Mouse (Mus musculus) MEL (cell line): Measurements from ENCODE around the gene Nap1l5. TPM values are rescaled to one million over a fixed set of nuclear protein-coding genes. Genes with fewer than 3 reads are reported as not detected.

Source experiments
- DNase-seq: peaks from one replicate; pipeline ENCODE4 v3.0.0; 2011; ENCODE audit warnings: low read depth, low spot score
- H3K27ac ChIP-seq: 2 replicates; pipeline ENCODE4 v1.5.1; 2012; ENCODE audit warnings: low read depth, mild to moderate bottlenecking, control low read depth, low read length, moderate library complexity; ENCODE audit not compliant: control insufficient read depth
- H3K27me3 ChIP-seq, 2 experiments: fragments of 150-350 bp in 1 of 2; sonication (generic) in 1 of 2; 2 replicates each; pipeline ENCODE4 v1.6.1; 2012; ENCODE audit warnings: low read length in 2 of 2, mild to moderate bottlenecking in 2 of 2, improper control_type of control experiment in 1 of 2, moderate library complexity in 1 of 2; ENCODE audit not compliant: insufficient read depth in 2 of 2, control insufficient read depth in 1 of 2
- H3K36me3 ChIP-seq, 2 experiments: 2 replicates each; pipeline ENCODE4 v1.6.1; 2012 to 2014; ENCODE audit warnings: low read length in 2 of 2, improper control_type of control experiment in 1 of 2, inconsistent platforms in 1 of 2, mild to moderate bottlenecking in 1 of 2; ENCODE audit not compliant: insufficient read depth in 2 of 2, control insufficient read depth in 1 of 2
- H3K4me1 ChIP-seq, 2 experiments: fragments of 150-350 bp in 1 of 2; sonication (generic) in 1 of 2; 2 replicates each; pipeline ENCODE4 v1.6.1; 2012; ENCODE audit warnings: low read length in 2 of 2, improper control_type of control experiment in 1 of 2, mild to moderate bottlenecking in 1 of 2; ENCODE audit not compliant: insufficient read depth in 2 of 2, control insufficient read depth in 1 of 2
- H3K4me3 ChIP-seq, 2 experiments: fragments of 150-350 bp in 1 of 2; sonication (generic) in 1 of 2; 2 replicates each; pipeline ENCODE4 v1.5.1; 2012; ENCODE audit warnings: low read depth in 2 of 2, low read length in 2 of 2, mild to moderate bottlenecking in 2 of 2, moderate library complexity in 2 of 2, control low read depth in 1 of 2, improper control_type of control experiment in 1 of 2; ENCODE audit not compliant: control insufficient read depth in 1 of 2, insufficient read depth in 1 of 2
- H3K79me2 ChIP-seq: 2 replicates; pipeline ENCODE4 v1.6.1; 2012; ENCODE audit warnings: mild to moderate bottlenecking, low read length, moderate library complexity; ENCODE audit not compliant: control insufficient read depth, poor library complexity, insufficient read depth
- H3K9ac ChIP-seq: 2 replicates; pipeline ENCODE4 v1.6.1; 2012; ENCODE audit warnings: low read depth, mild to moderate bottlenecking, control low read depth, low read length, moderate library complexity; ENCODE audit not compliant: control insufficient read depth, poor library complexity, severe bottlenecking
- H3K9me3 ChIP-seq: fragments of 150-350 bp; sonication (generic); replicated peaks from 2 replicates; pipeline ENCODE4 v1.6.1; 2012; ENCODE audit warnings: mild to moderate bottlenecking, low read length, improper control_type of control experiment, moderate library complexity; ENCODE audit not compliant: insufficient read depth
- CHD1 ChIP-seq: IDR thresholded peaks from 2 replicates; pipeline ENCODE4 v1.6.1; 2012; ENCODE audit warnings: low read depth, mild to moderate bottlenecking, inconsistent platforms, low read length, improper control_type of control experiment
- CHD2 ChIP-seq: IDR thresholded peaks from 2 replicates; pipeline ENCODE4 v1.6.1; 2011; ENCODE audit warnings: low read length, improper control_type of control experiment
- CTCF ChIP-seq, 3 experiments: IDR thresholded peaks in 2 of 3; conservative IDR thresholded peaks in 1 of 3; 2 replicates each; pipeline ENCODE4 v1.5.1; 2011 to 2012; ENCODE audit warnings: low read length in 3 of 3, low read depth in 2 of 3, mild to moderate bottlenecking in 2 of 3, improper control_type of control experiment in 1 of 3, inconsistent platforms in 1 of 3, mixed read lengths in 1 of 3, moderate library complexity in 1 of 3; ENCODE audit not compliant: control insufficient read depth in 1 of 3, insufficient read depth in 1 of 3, poor library complexity in 1 of 3, severe bottlenecking in 1 of 3
- E2F4 ChIP-seq: IDR thresholded peaks from 2 replicates; pipeline ENCODE4 v1.6.1; 2011; ENCODE audit warnings: low read depth, low read length, improper control_type of control experiment, borderline replicate concordance
- ELF1 ChIP-seq: IDR thresholded peaks from 2 replicates; pipeline ENCODE4 v1.6.1; 2014; ENCODE audit warnings: low read depth, mild to moderate bottlenecking, inconsistent platforms, low read length, improper control_type of control experiment, moderate library complexity
- ETS1 ChIP-seq: IDR thresholded peaks from 2 replicates; pipeline ENCODE4 v1.6.1; 2012; ENCODE audit warnings: low read depth, mild to moderate bottlenecking, inconsistent platforms, low read length, improper control_type of control experiment, moderate library complexity
- HCFC1 ChIP-seq: IDR thresholded peaks from 2 replicates; pipeline ENCODE4 v1.6.1; 2012; ENCODE audit warnings: low read depth, mild to moderate bottlenecking, inconsistent platforms, low read length, improper control_type of control experiment, moderate library complexity
- KAT2A ChIP-seq: conservative IDR thresholded peaks from 2 replicates; pipeline ENCODE4 v1.6.1; 2012; ENCODE audit warnings: low read depth, low read length, improper control_type of control experiment, inconsistent platforms
- MXI1 ChIP-seq: IDR thresholded peaks from 2 replicates; pipeline ENCODE4 v1.6.1; 2011; ENCODE audit warnings: mild to moderate bottlenecking, low read depth, low read length, improper control_type of control experiment
- MYB ChIP-seq: IDR thresholded peaks from 2 replicates; pipeline ENCODE4 v1.6.1; 2011; ENCODE audit warnings: mild to moderate bottlenecking, low read depth, low read length, improper control_type of control experiment
- MYC ChIP-seq: IDR thresholded peaks from 2 replicates; pipeline ENCODE4 v1.6.1; 2011; ENCODE audit warnings: low read depth, mild to moderate bottlenecking, low read length, improper control_type of control experiment, moderate library complexity
- NELFE ChIP-seq: IDR thresholded peaks from 2 replicates; pipeline ENCODE4 v1.6.1; 2011; ENCODE audit warnings: low read depth, low read length, improper control_type of control experiment
- NRF1 ChIP-seq: IDR thresholded peaks from 2 replicates; pipeline ENCODE4 v1.6.1; 2014; ENCODE audit warnings: low read depth, mild to moderate bottlenecking, inconsistent platforms, low read length, improper control_type of control experiment, moderate library complexity; ENCODE audit not compliant: poor library complexity, insufficient read depth, severe bottlenecking
- POLR2AphosphoS5 ChIP-seq: IDR thresholded peaks from 2 replicates; pipeline ENCODE4 v1.6.1; 2012; ENCODE audit warnings: low read depth, borderline replicate concordance, mild to moderate bottlenecking, inconsistent platforms, low read length, moderate library complexity, mixed read lengths
- TBP ChIP-seq: IDR thresholded peaks from 2 replicates; pipeline ENCODE4 v1.8.0; 2011; ENCODE audit warnings: low read depth, low read length, improper control_type of control experiment
- TCF12 ChIP-seq: IDR thresholded peaks from 2 replicates; pipeline ENCODE4 v1.6.1; 2014; ENCODE audit warnings: low read depth, mild to moderate bottlenecking, inconsistent platforms, low read length, improper control_type of control experiment, moderate library complexity
- ZC3H11A ChIP-seq: IDR thresholded peaks from 2 replicates; pipeline ENCODE4 v1.6.1; 2012; ENCODE audit warnings: low read depth, mild to moderate bottlenecking, inconsistent platforms, low read length, improper control_type of control experiment
- ZNF384 ChIP-seq: IDR thresholded peaks from 2 replicates; pipeline ENCODE4 v1.6.1; 2012; ENCODE audit warnings: low read depth, mild to moderate bottlenecking, inconsistent platforms, low read length, improper control_type of control experiment
- polyA plus RNA-seq, 2 experiments: library from polyadenylated mRNA; stranded (reverse) in 1 of 2; unstranded in 1 of 2; fragments of >175 nt in 1 of 2; fragments of >200 nt in 1 of 2; gene quantifications; 2 replicates each; pipeline versions ENCODE4 v1.2.1 to v1.2.4; 2012; ENCODE audit warnings: low replicate concordance in 2 of 2, low read depth in 1 of 2; ENCODE audit not compliant: insufficient read length in 2 of 2, insufficient read depth in 1 of 2, missing spikeins in 1 of 2
- total RNA-seq: library from RNA; depleted of rRNA; stranded (reverse); fragments of 300-350 nt; gene quantifications from 2 replicates; pipeline ENCODE4 v1.2.3, GENCODE M21; 2012

The Nap1l5 gene
- total and polyA plus RNA-seq, 3 experiments = 0.06 TPM; not detected in 2

GRCm38 (mm10) chr6:58921623-58922022 is 14.7 kb upstream of the Nap1l5 start:
- TF ChIP-seq CHD1 (no peak), CTCF (IDR thresholded peaks at IDR 0.05 in 2 of 3, conservative IDR thresholded peaks at IDR 0.05 in 1 of 3; ENCODE audit: control insufficient read depth in 1 of 3, insufficient read depth in 1 of 3, low read depth in 2 of 3, low read length in 3 of 3, poor library complexity in 1 of 3, severe bottlenecking in 1 of 3) (peak in 2 of 3 experiments; percentile 12 to 40; a peak in 3 of 6 replicates), TCF12 (no peak), NRF1 (peak; percentile 31; the same call in 1 of the 2 replicates), ELF1 (no peak)
- TF ChIP-seq, all 39 proteins: peak for 2
- no peaks in the 10 kb centered on the region for H3K27me3 ChIP-seq
- no peaks in the 10 kb centered on the region for H3K9me3 ChIP-seq
- no peak for DNase-seq
- H3K4me3 ChIP-seq = no peak overlapping the region
- peaks cover 0 to 24% of the 10 kb centered on the region in 2 experiments; a peak in 2 of 4 replicates for H3K36me3 ChIP-seq
- H3K27ac ChIP-seq = no peak overlapping the region
- H3K4me1 ChIP-seq = peaks cover 10 to 17% of the 10 kb centered on the region in 2 experiments
- no peak overlapping the region for H3K9ac ChIP-seq
- no peaks in the 10 kb centered on the region for H3K79me2 ChIP-seq

GRCm38 (mm10) chr6:58920735-58921134 is 13.9 kb upstream of the Nap1l5 start:
- no peak overlapping the region for H3K4me3 ChIP-seq
- H3K9ac ChIP-seq = no peak overlapping the region
- H3K79me2 ChIP-seq = no peaks in the 10 kb centered on the region
- H3K27me3 ChIP-seq = no peaks in the 10 kb centered on the region
- peaks cover 17 to 24% of the 10 kb centered on the region in 2 experiments for H3K4me1 ChIP-seq
- H3K36me3 ChIP-seq = peaks cover 0 to 33% of the 10 kb centered on the region in 2 experiments; a peak in 2 of 4 replicates
- no peaks in the 10 kb centered on the region for H3K9me3 ChIP-seq
- H3K27ac ChIP-seq = no peak overlapping the region
- no peak for DNase-seq
- no peak for TF ChIP-seq POLR2AphosphoS5
- no peak for TF ChIP-seq TBP
- no peak for TF ChIP-seq MXI1
- TF ChIP-seq E2F4 = no peak
- no peak for TF ChIP-seq HCFC1
- TF ChIP-seq KAT2A = no peak
- no peak for TF ChIP-seq ELF1
- TF ChIP-seq CHD2 = no peak
- TF ChIP-seq MYB = no peak
- TF ChIP-seq NRF1 = no peak
- TF ChIP-seq NELFE = no peak
- TF ChIP-seq MYC = no peak
- TF ChIP-seq TCF12 = no peak
- TF ChIP-seq ZC3H11A = no peak
- no peak for TF ChIP-seq ZNF384
- no peak for TF ChIP-seq ETS1
